Mouse (Mus musculus) embryo, embryonic 9.5 days (tissue): ENCODE measurements around the gene Olfr275.
"Not testable (repeated sequence)": the region's sequence is repeated elsewhere in the genome, so short reads cannot be mapped to it uniquely, and the experiment has no call there.

Source experiments
- DNase-seq: peaks from one replicate; pipeline ENCODE4 v3.0.0-alpha.2; 2017; ENCODE audit errors: extremely low spot score

Olfr275 gene

DNA sequence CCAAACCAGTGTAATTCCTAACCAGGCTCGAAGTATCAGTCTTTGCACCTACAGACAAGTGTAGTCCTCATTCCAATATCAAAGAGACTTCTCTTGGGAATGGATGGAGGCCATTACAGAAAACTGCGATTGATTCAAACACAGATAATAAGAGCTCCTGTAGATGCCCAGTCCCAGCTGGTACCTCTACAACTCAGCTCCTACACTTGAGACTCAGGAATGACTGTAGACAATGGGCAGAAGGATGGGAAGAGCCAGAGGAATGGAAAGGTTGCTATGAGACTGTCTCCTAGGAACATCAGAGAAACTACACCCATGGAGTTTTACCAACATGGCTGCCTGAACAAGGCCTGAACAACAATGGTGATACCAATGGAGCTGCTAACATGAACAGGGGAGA lies at the start of gene Olfr275:
Gene Olfr275 (plus strand): TSS at position 301 of the 400 bp plus-strand sequence.
- no peak for DNase-seq

GRCm38 (mm10) chr4:52765612-52766011 lies 48.8 kb upstream of the Olfr275 start:
- DNase-seq: no peak

DNA sequence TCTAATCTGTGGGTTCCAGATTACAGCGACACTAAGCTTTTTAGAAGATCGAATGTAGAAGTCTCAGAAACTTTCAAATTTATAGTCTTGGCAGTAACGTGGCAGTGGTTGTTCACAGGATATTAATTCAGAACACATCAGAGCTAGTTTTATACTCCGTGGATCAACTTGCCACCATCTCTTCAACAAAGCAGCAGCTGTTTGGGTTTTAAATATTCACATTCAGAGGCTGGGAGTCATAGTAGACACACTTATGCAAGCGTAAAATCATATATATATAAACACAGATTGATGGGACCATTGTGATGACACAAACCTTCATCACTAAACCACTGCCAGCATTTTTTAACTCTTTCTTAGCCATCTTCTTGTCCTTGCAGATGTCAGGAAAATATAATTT lies 42.2 kb upstream of the Olfr275 start:
- no peak for DNase-seq

DNA sequence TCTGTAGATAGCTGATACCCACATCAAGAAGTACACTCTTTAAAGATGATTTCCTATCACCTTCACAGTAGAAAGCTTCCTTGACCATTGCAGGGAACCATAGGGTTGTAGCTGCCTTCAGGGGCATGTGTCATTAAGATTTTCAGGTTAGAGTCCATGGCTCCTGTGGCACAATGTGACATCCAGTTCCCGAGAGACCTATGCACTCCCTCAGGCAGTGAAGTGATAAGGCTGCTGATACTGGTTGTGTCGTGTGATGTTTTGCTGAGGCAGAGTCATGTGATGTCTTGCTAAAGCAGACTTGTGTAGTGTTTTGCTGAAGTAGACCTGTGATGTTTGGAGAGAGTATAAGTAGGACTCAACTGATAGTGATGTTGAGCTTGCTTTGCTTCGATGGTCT lies 14.4 kb upstream of the Olfr275 start:
- no peak for DNase-seq

DNA sequence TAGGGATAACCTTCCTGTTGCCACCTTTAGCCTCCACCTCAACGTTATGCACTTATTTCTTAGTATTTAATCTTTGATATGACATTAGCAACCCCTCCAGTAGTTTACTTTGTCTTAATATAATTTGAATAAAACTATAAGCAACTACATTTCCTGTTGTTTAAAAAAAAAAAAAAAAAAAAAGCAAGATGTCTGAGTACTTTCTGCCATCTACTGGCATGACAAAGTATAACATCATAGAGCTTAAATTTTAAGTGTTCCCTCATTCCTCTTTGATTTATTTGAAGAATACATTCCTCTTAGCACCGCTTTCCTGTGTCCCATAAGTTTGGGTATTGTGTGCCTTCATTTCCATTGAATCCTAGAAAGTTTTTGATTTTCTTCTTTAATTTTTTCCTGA lies 2.5 kb upstream of the Olfr275 start:
- DNase-seq: no peak

GRCm38 (mm10) chr4:52821375-52821774 lies 7.0 kb downstream of the Olfr275 start:
- no peak for DNase-seq

DNA sequence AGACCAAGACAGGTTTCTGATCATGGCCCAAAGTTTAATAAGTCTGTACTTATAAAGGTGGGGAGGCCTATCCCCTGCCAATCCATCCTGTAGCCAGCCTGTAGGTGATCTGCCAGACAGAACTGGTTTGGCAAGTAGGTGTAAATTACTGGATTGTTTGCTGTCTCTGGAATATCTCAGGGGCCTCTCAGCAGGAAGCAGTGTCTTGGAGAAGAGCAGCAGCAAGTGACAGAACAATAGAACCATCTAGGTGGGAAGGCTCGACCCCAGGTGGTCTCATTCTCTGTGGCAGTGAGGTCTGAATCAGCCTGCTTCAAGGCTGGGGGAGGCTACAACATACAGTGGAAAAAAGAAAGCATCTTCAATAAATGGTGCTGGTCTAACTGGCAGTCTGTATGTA lies 31.0 kb downstream of the Olfr275 start:
- DNase-seq: not testable (repeated sequence)

DNA sequence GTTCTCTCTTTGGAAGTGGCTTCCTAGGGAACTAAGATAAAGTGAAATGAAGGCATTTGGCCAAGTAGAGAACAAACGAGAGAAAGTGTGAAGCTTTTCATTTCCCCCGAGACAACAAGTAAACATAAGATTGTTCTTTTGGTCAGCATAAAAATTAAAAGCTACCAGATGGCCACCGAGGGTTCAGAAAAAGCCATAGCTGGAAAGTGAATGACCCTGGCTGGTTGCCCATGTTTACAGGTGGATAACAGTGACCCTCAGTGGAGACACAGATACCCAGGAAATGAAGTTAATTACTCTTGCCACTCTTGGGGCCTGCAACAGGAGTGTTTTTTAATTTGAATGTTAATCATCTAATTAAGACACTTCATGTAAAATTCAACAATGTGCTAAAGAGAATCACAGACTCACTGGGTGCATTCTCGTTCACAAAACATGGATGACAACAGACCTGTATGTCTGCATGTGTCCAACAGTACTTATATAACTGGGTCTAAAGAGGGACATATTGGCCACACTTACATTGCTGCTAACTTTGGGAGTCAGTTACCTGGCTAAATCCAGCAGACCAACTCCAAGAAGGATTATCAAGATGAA lies 34.7 kb downstream of the Olfr275 start:
- DNase-seq: no peak

GRCm38 (mm10) chr4:52849672-52850071 lies 35.3 kb downstream of the Olfr275 start:
- DNase-seq: no peak

DNA sequence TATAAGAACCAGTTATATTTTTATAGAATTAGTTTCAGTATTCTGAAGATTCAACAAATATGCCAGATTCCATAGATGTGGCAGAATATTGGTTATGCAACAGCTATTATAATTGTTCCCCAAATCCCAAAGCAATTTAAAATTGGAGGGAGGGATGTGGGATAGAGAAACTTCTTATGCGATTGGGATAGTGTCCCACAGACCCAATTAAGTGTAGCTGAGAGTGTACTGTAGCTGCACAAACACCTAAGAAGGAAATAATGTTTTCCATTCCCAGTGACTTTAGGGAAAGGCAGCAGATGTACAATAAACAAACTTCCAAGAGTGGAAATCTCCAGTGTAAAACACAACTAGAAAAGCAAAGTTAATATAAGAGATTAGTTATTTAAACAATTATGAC lies 44.7 kb downstream of the Olfr275 start, which contains the start of gene Olfr273:
Gene Olfr273 (minus strand): TSS at position 101 of the 400 bp plus-strand sequence.
- DNase-seq: no peak

- DNase-seq: no peak
Observed at GRCm38 (mm10) chr4:52864156-52864555, 49.8 kb downstream of the Olfr275 start.
